Mouse (Mus musculus): ENCODE measurements at regions not wholly inside any gene's neighbourhood (a gene's known extent, or its start where the extent isn't known, plus 50 kb on each side); places are given as distances from the start of the nearest gene placed in this dataset.

DNA sequence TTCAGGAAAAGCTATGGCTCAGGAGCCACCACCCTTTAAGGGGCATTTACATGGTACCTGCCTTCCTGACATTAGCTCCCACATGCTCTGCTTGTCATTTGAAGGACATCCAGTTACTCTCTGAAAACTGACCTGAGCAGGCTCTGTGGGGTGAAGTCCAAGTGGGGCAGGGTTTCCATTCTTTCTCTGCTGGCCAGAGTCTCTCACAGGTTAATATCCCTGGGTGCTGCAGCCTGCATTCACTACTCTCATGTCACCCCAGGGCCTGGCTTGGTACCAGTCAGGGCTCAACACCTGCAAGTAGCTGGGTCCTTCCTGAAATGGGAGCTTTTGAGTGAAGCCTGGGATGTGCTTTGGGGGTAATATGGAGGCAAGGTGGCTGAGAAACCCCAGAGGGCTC, 188.8 kb upstream of the Ncam1 start:
- in situ Hi-C loops (cut with MboI; ENCODE audit: low pct_ligation_motif_present, low pct_unique_long_range_greater_than_20kb, low sequenced_read_pairs) = no loop called here
- no peak overlapping the region for H3K27ac ChIP-seq (ENCODE audit: insufficient read depth, low read depth)
- dilution Hi-C loops (cut with MboI; ENCODE audit: extremely low pct_ligation_motif_present, extremely low pct_unique_long_range_greater_than_20kb, low sequenced_read_pairs) = no loop called here

DNA sequence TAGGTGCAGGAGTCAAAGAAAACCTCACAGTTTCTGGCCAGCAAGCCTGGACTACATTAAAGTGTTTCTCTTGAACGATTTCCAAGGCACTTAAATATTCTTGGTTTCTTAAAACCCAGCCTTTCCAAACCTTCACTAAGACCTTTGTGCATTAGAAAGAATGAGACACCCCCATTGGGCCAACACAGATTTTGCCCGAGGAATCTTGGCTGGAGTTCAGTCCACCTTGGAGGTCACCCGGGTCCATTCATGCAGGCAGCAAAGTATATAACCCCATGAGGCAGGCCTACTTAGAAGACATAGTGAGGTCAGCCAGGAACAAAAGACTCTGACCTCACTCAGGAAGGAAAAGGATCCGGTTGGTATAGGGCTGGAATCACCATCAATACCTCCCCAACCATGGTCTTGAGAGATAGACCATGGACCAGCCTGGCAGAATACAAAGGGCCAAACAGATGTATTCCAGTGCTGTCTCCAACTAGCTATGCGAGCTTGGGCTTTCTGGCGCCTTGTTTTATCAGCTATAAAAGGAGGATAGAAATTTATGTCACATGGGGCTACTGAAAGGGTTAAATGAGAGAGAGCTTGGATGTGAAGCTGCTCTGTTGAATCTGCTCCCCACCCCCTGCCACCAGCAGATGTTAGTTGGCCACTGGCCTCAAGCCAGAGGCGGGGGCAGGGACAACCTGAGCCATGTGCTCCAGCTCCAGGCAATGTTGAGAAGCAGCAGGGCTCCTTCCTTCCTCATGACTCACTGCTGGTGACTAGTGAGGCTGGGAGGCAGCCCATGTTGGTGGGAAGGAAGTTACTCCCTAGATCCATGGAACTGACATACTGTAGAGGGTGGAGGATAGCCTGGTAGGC, 181.9 kb upstream of the Ncam1 start:
- Histone ChIP-seq H3K27ac (ENCODE audit: insufficient read depth, low read depth) (no peak overlapping the region), H3K4me3 (replicated peaks in 1 of 3; ENCODE audit: low read depth in 2 of 3, low read length in 2 of 3, poor library complexity in 1 of 3) (no peak overlapping the region), H3K4me2 (ENCODE audit: insufficient read depth, low read depth, poor library complexity, severe bottlenecking) (no peak overlapping the region), H3K27me3 (replicated peaks) (no peaks in the 10 kb centered on the region), H3K9me3 (replicated peaks; ENCODE audit: low read length) (no peaks in the 10 kb centered on the region), H3K79me2 (replicated peaks; ENCODE audit: control insufficient read depth, extremely low read depth, insufficient read depth, poor library complexity, severe bottlenecking) (no peaks in the 10 kb centered on the region), H3K9ac (ENCODE audit: insufficient read depth, low read depth) (no peak overlapping the region), H3K4me1 (ENCODE audit: control insufficient read depth in 1 of 2, insufficient read depth in 2 of 2) (no peaks in the 10 kb centered on the region), H3K36me3 (replicated peaks in 1 of 2; ENCODE audit: control insufficient read depth in 1 of 2, insufficient read depth in 1 of 2, low read length in 1 of 2) (no peaks in the 10 kb centered on the region)
- DNase-seq (ENCODE audit: extremely low read depth) = no peak
- in situ Hi-C loops (cut with MboI; ENCODE audit: low pct_ligation_motif_present, low pct_unique_long_range_greater_than_20kb, low sequenced_read_pairs) (no loop called here), dilution Hi-C loops (cut with MboI; ENCODE audit: extremely low pct_ligation_motif_present, extremely low pct_unique_long_range_greater_than_20kb, low sequenced_read_pairs) (no loop called here)
- no peak for TF ChIP-seq ZKSCAN1 (IDR thresholded peaks at IDR 0.05; ENCODE audit: borderline replicate concordance, low read depth, low read length)
- no peak for TF ChIP-seq TCF12 (IDR thresholded peaks at IDR 0.05; ENCODE audit: low read depth, low read length)
- TF ChIP-seq PAX5 (IDR thresholded peaks at IDR 0.05; ENCODE audit: low read length) = no peak
- TF ChIP-seq RCOR1 (conservative IDR thresholded peaks at IDR 0.05; ENCODE audit: low read depth, low read length) = no peak
- no peak for TF ChIP-seq CHD1 (IDR thresholded peaks at IDR 0.05; ENCODE audit: low read depth, low read length)
- no peak for TF ChIP-seq ZNF384 (IDR thresholded peaks at IDR 0.05; ENCODE audit: low read depth, low read length)
- no peak for TF ChIP-seq MAFK (IDR thresholded peaks at IDR 0.05; ENCODE audit: insufficient replicate concordance, low read length)
- no peak for TF ChIP-seq USF2 (conservative IDR thresholded peaks at IDR 0.05; ENCODE audit: low read depth, low read length)
- no peak for TF ChIP-seq BHLHE40 (IDR thresholded peaks at IDR 0.05; ENCODE audit: low read depth, low read length)
- no peak for TF ChIP-seq JUN (IDR thresholded peaks at IDR 0.05; ENCODE audit: insufficient read depth, low read depth, low read length)
- no peak for TF ChIP-seq E2F4 (IDR thresholded peaks at IDR 0.05; ENCODE audit: insufficient replicate concordance, low read depth, low read length)
- TF ChIP-seq USF1 (IDR thresholded peaks at IDR 0.05; ENCODE audit: low read depth, low read length) = no peak
- TF ChIP-seq JUND (conservative IDR thresholded peaks at IDR 0.05; ENCODE audit: low read depth, low read length) = no peak
- no peak for TF ChIP-seq POLR2AphosphoS2 (IDR thresholded peaks at IDR 0.05; ENCODE audit: low read depth, low read length)
- TF ChIP-seq MEF2A (IDR thresholded peaks at IDR 0.05; ENCODE audit: borderline replicate concordance, low read depth, low read length) = no peak
- no peak for TF ChIP-seq ZMIZ1 (IDR thresholded peaks at IDR 0.05; ENCODE audit: low read depth, low read length)
- no peak for TF ChIP-seq TBP (conservative IDR thresholded peaks at IDR 0.05; ENCODE audit: low read depth, low read length)
- no peak for TF ChIP-seq SIN3A (IDR thresholded peaks at IDR 0.05; ENCODE audit: low read length)

More for the DNA sequence above, 188.8 kb upstream of the Ncam1 start:
- no peak overlapping the region for H3K4me3 ChIP-seq (replicated peaks in 1 of 3; ENCODE audit: low read depth in 2 of 3, low read length in 2 of 3, poor library complexity in 1 of 3)
- H3K9me3 ChIP-seq (replicated peaks; ENCODE audit: low read length) = no peaks in the 10 kb centered on the region
- no peaks in the 10 kb centered on the region for H3K4me1 ChIP-seq (ENCODE audit: control insufficient read depth in 1 of 2, insufficient read depth in 2 of 2)
- no peaks in the 10 kb centered on the region for H3K27me3 ChIP-seq (replicated peaks)
- DNase-seq (ENCODE audit: extremely low read depth) = no peak
- H3K79me2 ChIP-seq (replicated peaks; ENCODE audit: control insufficient read depth, extremely low read depth, insufficient read depth, poor library complexity, severe bottlenecking) = no peaks in the 10 kb centered on the region
- no peaks in the 10 kb centered on the region for H3K36me3 ChIP-seq (replicated peaks in 1 of 2; ENCODE audit: control insufficient read depth in 1 of 2, insufficient read depth in 1 of 2, low read length in 1 of 2)
- TF ChIP-seq RAD21 (IDR thresholded peaks at IDR 0.05; ENCODE audit: low read depth, low read length) (no peak), NELFE (IDR thresholded peaks at IDR 0.05; ENCODE audit: low read depth, low read length) (no peak), KAT2A (IDR thresholded peaks at IDR 0.05; ENCODE audit: insufficient replicate concordance, low read length) (no peak), MAX (IDR thresholded peaks at IDR 0.05; ENCODE audit: low read length) (no peak), RCOR1 (conservative IDR thresholded peaks at IDR 0.05; ENCODE audit: low read depth, low read length) (no peak)
- H3K9ac ChIP-seq (ENCODE audit: insufficient read depth, low read depth) = no peak overlapping the region
- no peak overlapping the region for H3K4me2 ChIP-seq (ENCODE audit: insufficient read depth, low read depth, poor library complexity, severe bottlenecking)

All from CH12.LX (cell line).